Mouse (Mus musculus): ENCODE data around the gene Slco4a1. TPM values are rescaled to one million over a fixed set of nuclear protein-coding genes. Genes with fewer than 3 reads are reported as not detected.

Gene Slco4a1
- total RNA-seq, 2 experiments from 2014 or later, result 0.94 to 2.0 TPM

- no peak for DNase-seq (ENCODE audit: low spot score in 2 of 2)
Observed at GRCm38 (mm10) chr2:180444957-180445785, 10.9 kb upstream of the Slco4a1 start.

GRCm38 (mm10) chr2:180445962-180446361, 10.1 kb upstream of the Slco4a1 start:
- no peak for DNase-seq (ENCODE audit: low spot score in 2 of 2)

- DNase-seq (ENCODE audit: low spot score in 2 of 2), result no peak
Observed at GRCm38 (mm10) chr2:180449007-180449406, 7.0 kb upstream of the Slco4a1 start.

- no peak for DNase-seq (ENCODE audit: low spot score in 2 of 2)
Observed at GRCm38 (mm10) chr2:180450529-180450928, 5.5 kb upstream of the Slco4a1 start.

- no peak for DNase-seq (ENCODE audit: low spot score in 2 of 2)
Observed at GRCm38 (mm10) chr2:180456705-180457104, 660 bp downstream of the Slco4a1 start.

GRCm38 (mm10) chr2:180457680-180458079, 1.6 kb downstream of the Slco4a1 start:
- DNase-seq (ENCODE audit: low spot score in 2 of 2), result no peak

- no peak for DNase-seq (ENCODE audit: low spot score in 2 of 2)
Observed at GRCm38 (mm10) chr2:180459437-180459836, 3.4 kb downstream of the Slco4a1 start.

- DNase-seq (ENCODE audit: low spot score in 2 of 2), result no peak
Observed at GRCm38 (mm10) chr2:180460801-180461200, 4.8 kb downstream of the Slco4a1 start.

GRCm38 (mm10) chr2:180462593-180462992, 6.5 kb downstream of the Slco4a1 start:
- no peak for DNase-seq (ENCODE audit: low spot score in 2 of 2)

- no peak for DNase-seq (ENCODE audit: low spot score in 2 of 2)
Observed at GRCm38 (mm10) chr2:180466505-180466904, 10.5 kb downstream of the Slco4a1 start.

GRCm38 (mm10) chr2:180468871-180469270, 12.8 kb downstream of the Slco4a1 start:
- no peak for DNase-seq (ENCODE audit: low spot score in 2 of 2)

- no peak for DNase-seq (ENCODE audit: low spot score in 2 of 2)
Observed at GRCm38 (mm10) chr2:180469768-180470167, 13.7 kb downstream of the Slco4a1 start.

GRCm38 (mm10) chr2:180472306-180473079, 16.4 kb downstream of the Slco4a1 start:
- DNase-seq (ENCODE audit: low spot score in 2 of 2), result peak in 1 of 2 experiments; percentile 27

- peak; percentile 66 to 82 for DNase-seq (ENCODE audit: low spot score in 2 of 2)
Observed at GRCm38 (mm10) chr2:180473080-180473440, 17.0 kb downstream of the Slco4a1 start.

- DNase-seq (ENCODE audit: low spot score in 2 of 2), result no peak
Observed at GRCm38 (mm10) chr2:180474864-180475263, 18.8 kb downstream of the Slco4a1 start.

- no peak for DNase-seq (ENCODE audit: low spot score in 2 of 2)
Observed at GRCm38 (mm10) chr2:180482274-180482673, 26.2 kb downstream of the Slco4a1 start.

- DNase-seq (ENCODE audit: low spot score in 2 of 2), result no peak
Observed at GRCm38 (mm10) chr2:180484882-180485281, 28.8 kb downstream of the Slco4a1 start.

- no peak for DNase-seq (ENCODE audit: low spot score in 2 of 2)
Observed at GRCm38 (mm10) chr2:180485306-180485705, 29.3 kb downstream of the Slco4a1 start.

- no peak for DNase-seq (ENCODE audit: low spot score in 2 of 2)
Observed at GRCm38 (mm10) chr2:180488210-180488751, 32.2 kb downstream of the Slco4a1 start.

- DNase-seq (ENCODE audit: low spot score in 2 of 2), result no peak
Observed at GRCm38 (mm10) chr2:180495906-180496305, 39.9 kb downstream of the Slco4a1 start.

GRCm38 (mm10) chr2:180499741-180500140, 43.7 kb downstream of the Slco4a1 start, which contains the start of gene Ntsr1:
TSS of gene Ntsr1 (plus strand) at chr2:180499976.
- no peak for DNase-seq (ENCODE audit: low spot score in 2 of 2)

GRCm38 (mm10) chr2:180500726-180501125, 44.7 kb downstream of the Slco4a1 start:
- no peak for DNase-seq (ENCODE audit: low spot score in 2 of 2)
